Mouse (Mus musculus) spleen, postnatal 4 days (tissue): ENCODE measurements around the gene Gng8.
A peak's percentile ranks its signal among the peaks of the same experiment; 100 is the strongest.

ENCODE experiments used
- DNase-seq, 2 experiments: peaks; one replicate each; pipeline ENCODE4 v3.0.0; 2022; ENCODE audit warnings: low spot score in 2 of 2

The Gng8 gene

DNA sequence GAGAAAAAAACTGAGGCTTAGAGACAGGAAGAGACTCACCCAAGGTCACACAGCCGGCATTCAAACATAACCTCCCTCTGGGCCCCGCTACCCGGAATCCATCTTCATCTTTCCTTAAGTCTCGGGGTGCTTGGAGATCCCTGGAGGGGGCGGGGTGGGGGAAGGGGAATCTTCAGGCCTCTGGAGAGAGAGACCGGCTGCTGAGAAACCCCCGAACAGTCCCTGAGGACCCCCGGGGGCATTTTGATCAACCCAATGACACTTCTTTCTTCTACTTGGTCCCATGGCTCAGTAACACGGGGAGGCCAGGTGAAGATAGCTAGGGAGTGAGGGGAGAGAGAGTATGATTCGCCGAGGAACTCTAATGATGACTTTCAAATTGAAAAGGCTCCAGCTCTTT is 15.6 kb upstream of the Gng8 start:
- DNase-seq = no peak

DNA sequence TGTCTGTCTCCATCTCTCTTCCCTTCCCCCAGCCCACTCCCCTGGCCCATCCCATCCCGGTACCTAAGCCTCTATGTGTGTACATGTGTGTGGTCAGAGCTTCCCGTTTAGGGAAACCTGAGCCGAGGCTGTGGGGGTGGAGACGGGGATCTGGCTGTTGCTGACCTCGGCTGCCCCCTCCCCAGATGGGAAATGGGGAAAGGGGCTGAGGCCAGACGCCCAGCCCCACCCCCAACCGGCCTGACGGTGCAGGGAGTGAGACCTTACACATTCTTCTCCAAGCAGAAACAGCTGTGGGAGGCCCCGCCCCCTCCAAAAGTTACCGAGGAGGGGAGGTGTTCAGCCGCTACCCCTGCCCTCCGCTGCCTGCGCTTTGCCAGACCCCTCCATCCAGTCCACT is 15.0 kb upstream of the Gng8 start:
- no peak for DNase-seq

DNA sequence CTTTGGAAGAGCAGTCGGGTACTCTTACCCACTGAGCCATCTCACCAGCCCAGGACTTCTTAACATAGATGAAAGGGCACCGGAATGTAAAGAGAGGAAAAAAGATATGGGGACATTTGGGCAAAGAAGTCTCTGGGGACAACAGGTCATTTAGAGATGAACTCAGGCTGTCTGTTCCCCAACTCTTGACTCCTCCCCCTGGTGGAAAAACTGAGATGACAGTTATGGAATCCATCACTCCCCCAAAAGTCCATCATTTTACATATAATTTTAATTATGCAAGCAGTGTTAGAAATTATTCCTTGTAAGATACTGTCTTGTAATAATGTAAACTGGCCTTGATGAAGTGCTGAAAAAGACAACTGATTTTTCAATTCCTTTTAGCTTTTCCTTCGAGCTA is 13.9 kb upstream of the Gng8 start:
- DNase-seq = no peak

DNA sequence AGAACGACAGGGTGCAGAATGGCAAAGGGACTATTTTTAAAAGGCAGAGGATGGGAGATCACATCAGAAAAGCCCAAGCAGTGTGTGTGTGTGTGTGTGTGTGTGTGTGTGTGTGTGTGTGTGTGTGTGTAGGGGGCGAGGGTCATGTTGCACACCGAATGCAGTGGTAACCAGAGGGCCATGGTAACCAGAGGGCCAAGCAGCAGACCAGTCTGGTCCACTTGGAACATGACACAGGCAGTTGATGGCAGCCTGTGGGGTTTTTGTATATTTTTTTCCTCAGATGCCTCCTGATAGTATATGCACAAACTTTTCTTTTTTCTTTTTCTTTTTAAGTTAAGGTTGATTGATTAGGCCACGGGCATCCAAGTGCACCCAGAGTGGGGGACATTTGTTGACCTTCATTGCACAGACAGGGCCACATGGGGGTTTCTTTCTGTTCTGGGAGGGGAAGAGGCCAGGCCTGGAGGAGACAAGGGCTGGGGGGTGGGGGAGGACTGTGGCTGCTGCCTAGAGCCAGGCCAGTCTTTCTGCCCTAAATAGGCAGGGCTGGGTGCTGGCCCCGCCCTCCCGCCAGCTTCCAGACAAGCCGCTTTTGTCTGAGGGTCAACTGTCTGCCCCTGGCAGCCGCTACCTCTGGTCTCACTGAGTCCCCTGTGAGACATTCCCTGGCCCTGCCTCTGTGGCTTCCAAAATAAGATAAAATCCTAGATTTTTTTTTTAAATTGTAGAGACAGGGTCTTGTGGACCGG is 11.6 kb upstream of the Gng8 start:
- no peak for DNase-seq

DNA sequence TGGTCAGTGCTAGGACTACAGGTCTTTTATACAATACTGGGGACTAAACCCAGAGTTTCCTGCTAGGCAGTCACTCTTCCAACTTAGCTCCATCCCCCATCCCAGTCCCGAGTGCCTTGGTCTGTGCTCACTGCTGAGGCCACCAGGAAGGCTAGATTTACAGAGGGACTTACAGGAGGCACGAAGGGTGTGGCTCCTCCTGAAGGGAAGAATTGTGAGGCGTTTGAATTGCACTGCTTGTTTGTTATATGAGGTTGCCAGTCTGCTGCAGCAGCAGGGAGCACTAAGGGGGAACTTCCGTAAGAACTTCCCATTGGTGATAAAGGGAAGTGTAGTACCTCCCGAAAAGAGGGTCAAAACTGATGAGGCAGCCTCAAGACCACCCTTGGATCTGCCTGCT is 11.0 kb upstream of the Gng8 start:
- DNase-seq = no peak

DNA sequence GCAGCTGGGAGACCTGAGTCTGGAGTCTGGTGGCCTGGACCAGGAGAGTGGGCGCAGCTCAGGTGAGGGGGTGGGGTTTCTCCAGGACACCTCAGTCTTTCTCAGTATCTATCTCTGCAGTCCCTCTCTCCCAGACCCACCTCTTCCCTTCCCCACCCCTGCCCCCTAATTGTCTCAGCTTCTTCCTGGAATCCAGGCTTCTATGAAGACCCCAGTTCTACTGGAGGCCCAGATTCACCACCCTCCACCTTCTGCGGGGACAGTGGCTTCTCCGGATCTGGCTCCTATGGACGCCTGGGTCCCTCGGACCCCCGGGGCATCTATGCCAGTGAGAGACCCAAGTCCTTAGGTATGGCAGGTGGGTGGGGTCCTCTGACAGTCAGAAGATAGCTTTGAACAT is 8.4 kb upstream of the Gng8 start:
- no peak for DNase-seq

DNA sequence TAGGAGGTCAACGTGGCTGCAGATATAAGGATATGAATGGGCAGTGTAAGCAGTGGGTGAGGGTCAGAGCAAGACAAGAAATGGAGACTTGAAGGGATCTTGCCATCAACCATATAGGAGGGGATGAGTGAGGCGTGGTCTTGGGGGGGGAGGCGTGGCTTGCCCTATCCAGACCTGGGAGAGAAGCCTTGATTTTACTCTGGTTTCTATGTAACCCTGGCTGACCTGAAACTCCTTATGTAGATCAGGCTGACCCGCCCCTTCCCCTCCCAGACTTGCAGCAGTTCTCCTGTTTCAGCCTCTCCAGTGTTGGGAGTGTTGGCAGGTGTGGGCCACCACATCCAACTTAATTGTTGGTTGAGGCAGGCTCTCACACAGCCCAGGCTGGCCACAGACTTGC is 7.3 kb upstream of the Gng8 start:
- no peak for DNase-seq

DNA sequence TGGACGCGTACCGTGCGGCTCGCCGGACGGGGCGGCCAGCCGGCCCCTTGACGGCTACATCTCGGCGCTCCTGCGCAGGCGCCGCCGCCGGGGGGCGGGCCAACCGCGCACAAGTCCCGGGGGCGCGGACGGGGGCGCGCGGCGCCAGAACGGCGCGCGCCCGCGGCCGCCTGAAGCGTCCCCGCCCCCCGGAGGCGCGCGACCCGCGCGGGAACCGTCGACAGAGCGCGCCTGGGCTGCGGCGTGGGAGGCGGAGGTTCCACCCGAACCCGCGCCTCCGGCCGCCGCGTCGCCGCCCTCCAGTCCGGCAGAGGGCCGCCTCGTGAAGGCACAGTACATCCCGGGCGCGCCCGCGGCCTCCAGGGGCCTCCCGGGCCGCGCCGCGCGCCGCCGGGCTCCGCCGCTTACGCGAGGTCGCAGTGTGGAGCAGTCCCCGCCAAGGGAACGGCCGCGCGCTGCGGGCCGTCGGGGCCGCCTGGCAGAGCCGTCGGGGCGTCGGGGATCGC is 6.3 kb upstream of the Gng8 start:
- no peak for DNase-seq

DNA sequence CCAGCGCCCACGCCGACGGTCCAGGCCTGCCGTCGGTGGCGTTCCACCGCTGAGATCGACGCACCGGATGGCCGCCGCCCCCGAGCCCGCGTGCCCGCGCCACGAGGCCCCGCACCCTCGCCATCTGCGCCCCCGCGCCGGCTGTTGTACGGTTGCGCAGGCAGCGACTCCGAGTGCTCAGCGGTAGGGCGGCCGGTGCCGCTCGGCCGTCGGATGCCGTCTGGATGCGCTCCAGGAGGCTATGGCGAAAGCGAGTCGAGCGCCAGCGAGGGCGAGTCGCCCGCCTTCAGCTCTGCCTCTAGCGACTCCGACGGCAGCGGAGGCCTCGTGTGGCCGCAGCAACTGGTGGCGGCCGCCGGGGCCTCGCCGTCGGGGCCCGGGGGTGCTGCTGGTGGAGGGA is 5.7 kb upstream of the Gng8 start:
- no peak for DNase-seq

DNA sequence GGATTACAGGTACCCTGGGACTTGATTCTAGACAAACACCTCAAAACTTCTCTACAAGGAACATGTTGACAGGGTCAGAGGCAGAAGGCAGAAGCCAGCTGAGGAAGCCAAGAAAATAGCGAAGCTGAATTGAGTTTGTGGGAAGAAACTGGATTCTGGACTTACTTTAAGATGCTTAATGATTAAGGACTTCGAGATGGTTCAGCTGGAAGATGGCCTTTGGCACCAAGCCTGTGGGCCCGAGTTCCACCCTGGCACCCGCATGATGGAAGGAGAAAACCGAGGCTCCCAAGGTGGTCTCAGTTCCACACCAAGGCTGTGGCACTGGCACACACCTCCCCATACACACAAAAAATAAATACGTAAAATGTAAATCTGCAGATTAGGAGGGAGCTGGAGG is 1.1 kb upstream of the Gng8 start:
- no peak for DNase-seq

DNA sequence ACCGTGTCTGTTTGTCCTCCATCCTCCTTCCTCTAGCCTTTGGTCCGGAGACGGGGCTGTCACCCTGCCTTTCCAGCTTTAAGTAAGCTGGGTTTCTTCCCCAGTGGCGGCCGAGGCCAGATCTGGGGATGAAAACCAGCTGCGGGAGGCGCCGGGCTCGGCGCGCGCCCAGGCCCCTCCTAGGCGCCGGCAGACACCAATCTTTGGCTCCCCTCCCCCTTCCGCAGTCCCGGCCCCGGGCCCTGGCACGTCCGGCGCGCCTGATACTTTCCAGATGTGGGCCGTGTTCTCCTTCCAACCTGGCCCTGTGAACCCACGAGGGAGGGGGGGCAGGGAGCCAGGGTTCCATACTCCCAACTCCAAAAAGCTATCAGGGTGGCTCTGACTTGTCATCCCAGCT is 642 bp upstream of the Gng8 start:
- no peak for DNase-seq

DNA sequence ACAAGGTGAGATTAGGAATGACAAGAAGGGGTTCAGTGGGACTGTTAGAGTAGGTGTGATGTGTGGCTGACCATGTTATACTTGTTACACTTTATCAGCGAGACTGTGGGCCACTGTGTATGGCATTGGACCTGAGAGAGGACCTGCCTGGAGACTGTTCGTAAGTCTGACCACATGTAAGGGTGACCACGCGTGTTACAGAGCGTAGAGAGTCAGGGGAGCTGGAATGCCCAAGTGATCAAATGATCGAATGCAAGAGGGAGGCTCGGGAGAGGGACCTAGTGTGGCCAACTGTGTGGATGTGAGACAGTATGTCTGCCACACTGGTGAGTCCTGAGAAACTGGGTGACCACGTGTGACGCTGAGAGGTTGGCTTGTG is 755 bp downstream of the Gng8 start:
- DNase-seq = no peak

DNA sequence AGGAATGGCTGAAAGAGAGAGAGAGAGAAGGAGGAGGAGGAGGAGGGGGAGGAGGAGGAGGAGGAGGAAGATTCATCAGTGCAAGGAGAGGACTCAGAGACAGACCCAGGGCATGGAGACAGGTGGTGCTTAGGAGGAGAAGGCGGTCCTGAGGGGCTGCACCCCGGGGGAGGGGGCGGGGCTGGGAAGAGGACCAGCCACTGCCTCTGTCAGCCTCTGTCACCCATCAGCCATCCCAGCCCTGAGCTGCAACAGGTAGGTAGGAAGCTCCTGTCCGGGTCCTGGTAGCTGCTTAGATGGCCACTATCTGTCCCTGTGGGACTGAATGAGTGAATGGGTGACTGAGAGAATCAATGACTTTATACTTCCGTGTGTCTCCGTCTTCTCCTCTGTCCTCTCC is 2.0 kb downstream of the Gng8 start:
- no peak for DNase-seq

DNA sequence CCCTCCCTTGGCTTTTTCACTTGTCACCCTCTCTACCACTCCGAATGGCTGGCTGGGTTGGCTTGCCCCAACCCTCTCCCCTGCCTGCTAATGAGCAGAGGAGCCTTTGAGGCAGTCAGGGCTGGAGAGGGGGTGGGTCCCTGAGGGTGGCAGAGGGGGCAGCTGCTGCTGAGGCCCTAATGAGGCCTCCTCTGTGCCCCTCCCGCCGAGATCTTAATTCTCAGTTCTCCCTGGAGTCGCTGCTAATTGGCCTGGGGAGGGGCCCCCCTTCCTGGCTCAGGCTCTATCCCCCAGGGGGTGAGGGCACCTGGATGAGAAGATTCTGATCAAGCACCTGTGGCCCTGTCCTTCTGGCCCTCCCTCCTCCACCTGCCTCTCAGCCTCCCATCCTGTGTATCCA is 2.7 kb downstream of the Gng8 start:
- no peak for DNase-seq

DNA sequence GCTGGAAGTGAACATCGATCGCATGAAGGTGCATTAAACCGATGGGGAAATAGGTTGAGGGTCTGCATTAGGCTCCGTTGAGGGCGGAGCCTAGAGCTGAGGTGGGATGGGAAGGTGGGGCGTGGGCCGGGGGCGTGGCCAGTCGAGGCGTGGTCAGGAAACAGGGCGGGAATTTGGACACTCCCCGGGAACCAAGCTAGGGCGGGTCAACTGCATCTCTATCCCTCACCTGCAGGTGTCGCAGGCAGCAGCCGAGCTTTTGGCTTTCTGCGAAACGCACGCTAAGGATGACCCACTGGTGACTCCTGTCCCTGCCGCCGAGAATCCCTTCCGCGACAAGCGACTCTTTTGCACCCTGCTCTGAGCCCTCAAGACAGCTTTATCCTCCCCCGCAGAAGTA is 3.4 kb downstream of the Gng8 start:
- DNase-seq = peak; percentile 69 to 87

DNA sequence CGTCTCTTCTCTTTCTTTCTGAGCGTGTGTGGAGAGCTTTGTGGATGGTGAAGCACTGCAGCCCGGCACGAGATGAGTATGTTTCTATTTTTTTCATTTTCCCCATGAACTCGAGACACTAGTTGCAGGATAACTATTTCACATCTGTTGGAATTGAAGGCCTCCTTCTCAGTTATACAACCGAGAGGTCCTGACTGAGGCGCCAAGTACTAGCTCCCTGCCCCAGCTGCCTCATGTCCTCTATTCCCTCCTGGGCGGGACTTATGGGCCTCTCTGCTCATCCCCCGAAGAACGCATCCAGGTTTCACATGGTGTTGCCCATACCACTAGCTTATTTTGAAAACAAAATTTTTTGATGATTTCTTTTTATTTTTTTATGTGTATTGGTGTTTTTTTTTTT is 3.9 kb downstream of the Gng8 start:
- no peak for DNase-seq

DNA sequence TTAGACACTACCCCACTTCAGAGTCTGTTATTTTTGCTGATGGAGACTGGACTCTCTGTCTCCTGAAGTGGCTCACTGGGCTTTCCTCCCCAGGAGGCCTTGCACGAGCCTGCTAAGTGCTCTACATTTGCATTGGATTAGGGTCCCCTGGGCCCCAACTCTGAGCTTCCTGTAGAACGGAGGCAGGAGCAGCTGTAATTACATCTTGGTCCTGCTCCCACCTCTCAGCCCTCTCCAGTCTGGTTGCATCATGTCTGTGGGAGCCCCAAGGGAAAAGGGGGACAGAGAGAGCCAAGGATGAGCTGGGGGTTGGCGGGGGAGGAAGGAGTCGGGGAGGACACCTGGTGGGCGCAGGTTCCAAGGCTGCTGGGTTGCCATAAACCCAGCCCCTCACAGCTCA is 8.9 kb downstream of the Gng8 start:
- no peak for DNase-seq

DNA sequence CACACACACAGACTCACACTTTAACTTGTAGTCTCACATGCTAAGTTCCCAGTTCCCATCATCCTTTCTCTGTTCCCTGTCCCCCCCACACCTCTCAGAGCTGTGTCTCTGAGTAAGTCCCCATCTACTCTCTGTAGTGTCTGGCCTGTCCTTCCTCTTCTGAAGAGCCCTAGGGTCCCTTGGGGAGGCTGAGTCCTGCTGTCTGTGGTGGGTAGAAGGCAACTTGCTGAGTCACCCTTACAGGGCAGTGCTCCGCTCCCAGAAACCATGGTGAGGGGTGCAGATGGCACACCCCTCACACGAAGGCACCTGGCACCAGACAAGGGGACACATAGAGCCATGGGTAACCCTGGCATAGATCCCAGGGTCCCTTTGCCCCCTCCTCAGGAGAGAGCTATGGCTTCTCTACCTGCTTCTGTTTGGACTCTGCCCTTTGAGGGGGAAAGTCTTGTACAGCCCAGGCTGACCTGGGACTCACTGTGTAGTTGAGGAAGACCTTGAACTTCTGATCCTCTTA is 11.9 kb downstream of the Gng8 start:
- DNase-seq = no peak

DNA sequence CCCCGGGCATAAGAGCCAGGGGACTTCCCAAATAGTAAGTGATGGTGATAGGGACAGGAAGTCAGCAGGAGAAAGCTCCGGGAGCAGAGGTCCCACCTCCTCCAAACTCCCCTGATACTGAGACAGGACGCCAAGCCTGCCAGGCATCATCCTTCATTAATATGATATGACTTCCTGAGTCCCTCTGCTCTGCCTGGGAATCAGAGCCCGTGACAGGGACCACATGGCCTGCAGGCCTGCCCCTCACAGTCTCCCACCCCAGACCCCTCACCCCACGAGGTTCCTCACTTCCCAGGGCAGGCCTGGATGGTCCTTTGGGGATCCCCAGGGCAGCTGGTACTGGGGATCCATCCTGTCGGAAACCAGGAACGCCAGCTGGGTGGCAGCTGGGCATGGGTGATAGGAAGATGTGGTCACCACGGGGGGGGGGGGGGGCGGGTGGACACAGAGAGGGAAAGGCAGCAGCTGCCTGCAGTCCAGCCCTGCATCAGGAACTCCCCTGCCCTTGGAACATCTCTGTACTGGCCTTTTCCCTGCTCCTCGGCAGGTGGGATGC is 12.6 kb downstream of the Gng8 start:
- no peak for DNase-seq

DNA sequence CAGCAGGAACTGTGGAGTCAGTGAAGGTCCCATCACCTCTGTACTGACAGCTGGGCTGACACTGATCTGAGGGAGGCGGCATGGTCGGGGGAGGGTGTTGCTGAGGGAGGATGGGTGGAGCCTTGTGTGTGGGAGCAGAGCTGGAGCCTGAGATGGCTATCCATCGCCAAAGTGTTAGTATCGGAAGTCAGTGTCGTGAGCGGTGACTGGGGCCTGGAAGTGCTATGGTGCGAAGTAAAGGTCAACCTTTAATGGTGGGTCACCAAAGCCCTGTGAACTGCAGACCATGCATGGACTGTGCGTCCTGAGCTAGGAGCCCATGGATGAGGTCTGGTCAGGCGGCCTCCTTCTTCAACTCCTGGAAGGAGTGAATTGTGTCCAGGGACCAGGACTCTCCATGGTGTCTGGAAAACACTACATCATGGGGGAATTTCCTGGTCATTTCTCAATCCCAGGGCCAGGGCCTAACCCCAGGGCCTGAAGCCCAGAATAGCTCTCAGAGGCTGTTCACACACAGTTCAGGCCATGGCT is 14.0 kb downstream of the Gng8 start:
- DNase-seq = no peak

DNA sequence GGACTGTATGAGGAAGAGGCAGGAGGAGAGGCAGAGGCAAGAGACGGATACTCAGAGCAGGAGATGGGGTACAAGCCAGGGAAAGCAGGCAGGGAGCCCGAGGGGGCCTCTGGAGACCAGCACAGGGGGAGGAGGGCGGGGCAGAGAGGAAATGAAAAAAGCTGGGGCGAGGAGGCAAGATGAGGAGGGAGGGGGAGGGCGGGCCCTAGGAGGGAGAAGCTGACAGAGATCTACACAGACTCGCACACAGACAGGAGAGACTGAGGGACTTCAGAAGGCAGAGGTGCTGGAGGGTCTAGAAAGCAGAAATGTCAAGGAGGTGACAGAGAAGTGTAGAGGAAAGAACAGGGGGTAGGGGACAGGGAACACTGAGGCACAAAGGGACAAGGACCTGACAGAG is 14.7 kb downstream of the Gng8 start, which contains the start of gene Ptgir:
Ptgir (plus strand) TSS at position 210 of the 400 bp plus-strand sequence.
- no peak for DNase-seq

DNA sequence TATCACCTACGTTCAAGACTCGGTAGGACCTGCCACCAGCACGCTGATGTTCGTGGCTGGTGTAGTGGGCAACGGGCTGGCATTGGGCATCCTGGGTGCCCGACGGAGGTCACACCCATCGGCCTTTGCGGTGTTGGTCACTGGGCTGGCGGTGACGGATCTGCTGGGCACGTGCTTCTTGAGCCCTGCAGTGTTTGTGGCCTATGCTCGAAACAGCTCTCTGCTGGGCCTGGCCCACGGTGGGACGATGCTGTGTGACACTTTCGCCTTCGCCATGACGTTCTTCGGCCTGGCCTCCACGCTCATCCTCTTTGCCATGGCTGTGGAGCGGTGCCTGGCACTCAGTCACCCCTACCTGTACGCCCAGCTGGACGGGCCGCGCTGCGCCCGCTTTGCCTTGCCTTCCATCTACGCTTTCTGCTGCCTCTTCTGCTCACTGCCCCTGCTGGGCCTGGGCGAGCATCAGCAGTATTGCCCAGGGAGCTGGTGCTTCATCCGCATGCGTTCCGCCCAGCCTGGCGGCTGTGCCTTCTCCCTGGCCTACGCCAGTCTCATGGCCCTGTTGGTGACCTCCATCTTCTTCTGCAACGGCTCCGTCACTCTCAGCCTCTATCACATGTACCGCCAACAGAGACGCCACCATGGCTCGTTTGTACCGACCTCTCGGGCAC is 15.4 kb downstream of the Gng8 start:
- DNase-seq = no peak

DNA sequence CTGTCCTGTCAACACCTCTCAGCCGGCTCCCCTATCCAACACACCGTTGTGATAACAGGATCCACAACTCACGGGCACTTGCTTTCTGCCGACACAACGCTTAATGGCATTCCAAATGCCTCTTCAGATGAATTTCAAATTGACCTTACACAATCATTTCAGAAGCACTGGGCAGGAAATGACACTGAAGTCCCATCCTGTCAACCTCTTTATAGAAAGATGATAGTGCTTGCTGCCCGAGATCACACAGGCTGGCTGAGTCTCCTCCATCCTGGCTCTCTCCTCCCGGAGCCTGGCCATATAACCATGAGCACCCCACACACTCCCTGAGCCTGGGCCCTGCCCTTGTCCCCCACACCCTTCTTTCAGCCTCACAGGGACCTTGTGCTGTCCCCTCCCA is 16.3 kb downstream of the Gng8 start:
- no peak for DNase-seq
